Mouse (Mus musculus) CH12.LX (cell line): ENCODE measurements at regions not wholly inside any gene's neighbourhood (a gene's known extent, or its start where the extent isn't known, plus 50 kb on each side); places are given as distances from the start of the nearest gene placed in this dataset.

Source experiments
- DNase-seq: peaks from one replicate; pipeline ENCODE4 v3.0.0-alpha.2; 2013; ENCODE audit errors: extremely low read depth
- H3K27ac ChIP-seq: 2 replicates; pipeline ENCODE4 v1.5.1; 2012; ENCODE audit warnings: low read depth, mild to moderate bottlenecking, control low read depth, moderate library complexity; ENCODE audit not compliant: insufficient read depth
- H3K27me3 ChIP-seq: replicated peaks from 2 replicates; pipeline ENCODE3; 2012; ENCODE audit warnings: inconsistent platforms
- H3K36me3 ChIP-seq, 2 experiments: replicated peaks in 1 of 2; 2 replicates each; pipeline versions ENCODE3 to v1.6.1; 2012; ENCODE audit warnings: inconsistent platforms in 1 of 2, low read length in 1 of 2, mild to moderate bottlenecking in 1 of 2, mixed read lengths in 1 of 2, moderate library complexity in 1 of 2; ENCODE audit not compliant: control insufficient read depth in 1 of 2, insufficient read depth in 1 of 2
- H3K4me1 ChIP-seq, 2 experiments: 2 replicates each; pipeline ENCODE4 v1.6.1; 2012; ENCODE audit warnings: inconsistent platforms in 1 of 2, moderate library complexity in 1 of 2; ENCODE audit not compliant: insufficient read depth in 2 of 2, control insufficient read depth in 1 of 2
- H3K4me2 ChIP-seq: 2 replicates; pipeline ENCODE4 v1.6.1; 2012; ENCODE audit warnings: low read depth, mild to moderate bottlenecking, control low read depth; ENCODE audit not compliant: poor library complexity, insufficient read depth, severe bottlenecking
- H3K4me3 ChIP-seq, 3 experiments: fragments of 150-350 bp in 1 of 3; sonication (generic) in 1 of 3; replicated peaks in 1 of 3; 2 replicates each; pipeline versions ENCODE3 to v1.5.1; 2011 to 2012; ENCODE audit warnings: low read depth in 2 of 3, low read length in 2 of 3, mild to moderate bottlenecking in 2 of 3, moderate library complexity in 2 of 3, control low read depth in 1 of 3, improper control_type of control experiment in 1 of 3, inconsistent platforms in 1 of 3, mixed read lengths in 1 of 3; ENCODE audit not compliant: poor library complexity in 1 of 3
- H3K79me2 ChIP-seq: replicated peaks from 2 replicates; pipeline ENCODE4 v1.6.1; 2012; ENCODE audit warnings: mild to moderate bottlenecking, moderate library complexity; ENCODE audit not compliant: control insufficient read depth, poor library complexity, insufficient read depth, severe bottlenecking; ENCODE audit errors: extremely low read depth
- H3K9ac ChIP-seq: 2 replicates; pipeline ENCODE4 v1.6.1; 2012; ENCODE audit warnings: low read depth, mild to moderate bottlenecking, control low read depth, moderate library complexity; ENCODE audit not compliant: insufficient read depth
- H3K9me3 ChIP-seq: replicated peaks from 2 replicates; pipeline ENCODE3; 2012; ENCODE audit warnings: low read length, inconsistent platforms, mixed read lengths
- CHD1 ChIP-seq: IDR thresholded peaks from 2 replicates; pipeline ENCODE4 v1.6.1; 2012; ENCODE audit warnings: low read depth, low read length, improper control_type of control experiment, inconsistent platforms
- CHD2 ChIP-seq: IDR thresholded peaks from 2 replicates; pipeline ENCODE4 v1.6.1; 2011; ENCODE audit warnings: low read length, improper control_type of control experiment
- E2F4 ChIP-seq: IDR thresholded peaks from 2 replicates; pipeline ENCODE4 v1.6.1; 2011; ENCODE audit warnings: low read depth, low read length, improper control_type of control experiment; ENCODE audit not compliant: insufficient replicate concordance
- ELF1 ChIP-seq: IDR thresholded peaks from 2 replicates; pipeline ENCODE4 v1.6.1; 2014; ENCODE audit warnings: low read depth, mild to moderate bottlenecking, inconsistent platforms, low read length, improper control_type of control experiment
- EP300 ChIP-seq: IDR thresholded peaks from 2 replicates; pipeline ENCODE4 v1.6.1; 2011; ENCODE audit warnings: low read length, improper control_type of control experiment
- ETS1 ChIP-seq: conservative IDR thresholded peaks from 2 replicates; pipeline ENCODE4 v1.6.1; 2012; ENCODE audit warnings: low read depth, mild to moderate bottlenecking, inconsistent platforms, low read length, improper control_type of control experiment, moderate library complexity
- GABPA ChIP-seq: IDR thresholded peaks from 2 replicates; pipeline ENCODE4 v1.6.1; 2012; ENCODE audit warnings: low read depth, low read length, improper control_type of control experiment, inconsistent platforms; ENCODE audit not compliant: insufficient replicate concordance
- HCFC1 ChIP-seq: IDR thresholded peaks from 2 replicates; pipeline ENCODE4 v1.6.1; 2012; ENCODE audit warnings: low read depth, mild to moderate bottlenecking, inconsistent platforms, low read length, improper control_type of control experiment
- IRF4 ChIP-seq: IDR thresholded peaks from 2 replicates; pipeline ENCODE4 v1.6.1; 2014; ENCODE audit warnings: low read depth, mild to moderate bottlenecking, inconsistent platforms, low read length, improper control_type of control experiment
- KAT2A ChIP-seq: IDR thresholded peaks from 2 replicates; pipeline ENCODE4 v1.6.1; 2012; ENCODE audit warnings: low read length, improper control_type of control experiment, inconsistent platforms; ENCODE audit not compliant: insufficient replicate concordance
- MEF2A ChIP-seq: IDR thresholded peaks from 2 replicates; pipeline ENCODE4 v1.6.1; 2014; ENCODE audit warnings: low read depth, mild to moderate bottlenecking, inconsistent platforms, low read length, improper control_type of control experiment, borderline replicate concordance
- MXI1 ChIP-seq: IDR thresholded peaks from 2 replicates; pipeline ENCODE4 v1.6.1; 2011; ENCODE audit warnings: mild to moderate bottlenecking, low read depth, low read length, improper control_type of control experiment
- NELFE ChIP-seq: IDR thresholded peaks from 2 replicates; pipeline ENCODE4 v1.6.1; 2011; ENCODE audit warnings: low read depth, low read length, improper control_type of control experiment
- NRF1 ChIP-seq: IDR thresholded peaks from 2 replicates; pipeline ENCODE4 v1.6.1; 2014; ENCODE audit warnings: low read depth, mild to moderate bottlenecking, inconsistent platforms, low read length, improper control_type of control experiment, moderate library complexity
- RAD21 ChIP-seq: IDR thresholded peaks from 2 replicates; pipeline ENCODE4 v1.6.1; 2011; ENCODE audit warnings: low read depth, mild to moderate bottlenecking, low read length, improper control_type of control experiment, moderate library complexity
- RCOR1 ChIP-seq: conservative IDR thresholded peaks from 2 replicates; pipeline ENCODE4 v1.6.1; 2012; ENCODE audit warnings: low read depth, mild to moderate bottlenecking, inconsistent platforms, low read length, improper control_type of control experiment
- TBP ChIP-seq: conservative IDR thresholded peaks from 2 replicates; pipeline ENCODE4 v1.6.1; 2011; ENCODE audit warnings: low read depth, low read length, improper control_type of control experiment
- UBTF ChIP-seq: IDR thresholded peaks from 2 replicates; pipeline ENCODE4 v1.6.1; 2012; ENCODE audit warnings: low read depth, mild to moderate bottlenecking, inconsistent platforms, low read length, improper control_type of control experiment, moderate library complexity
- USF1 ChIP-seq: IDR thresholded peaks from 2 replicates; pipeline ENCODE4 v1.6.1; 2014; ENCODE audit warnings: low read depth, mild to moderate bottlenecking, inconsistent platforms, low read length, improper control_type of control experiment
- ZMIZ1 ChIP-seq: IDR thresholded peaks from 2 replicates; pipeline ENCODE4 v1.6.1; 2012; ENCODE audit warnings: low read depth, mild to moderate bottlenecking, inconsistent platforms, low read length, improper control_type of control experiment
- dilution Hi-C: fragments of 300-500 bp; cut with MboI; formaldehyde crosslinking; loops from 2 replicates; pipeline ENCODE4 v1.14.3; 2020; ENCODE audit warnings: low sequenced_read_pairs; ENCODE audit not compliant: extremely low pct_unique_long_range_greater_than_20kb, extremely low pct_ligation_motif_present
- in situ Hi-C: fragments of 300-500 bp; cut with MboI; formaldehyde crosslinking; loops from 3 replicates; pipeline ENCODE4 v1.14.3; 2019; ENCODE audit warnings: low sequenced_read_pairs, low pct_ligation_motif_present, low pct_unique_long_range_greater_than_20kb, mixed read lengths

GRCm38 (mm10) chr1:61151742-61152141, 174.0 kb downstream of the Icos start:
- in situ Hi-C loops = no loop called here
- dilution Hi-C loops = no loop called here
- no peaks in the 10 kb centered on the region for H3K79me2 ChIP-seq
- no peak overlapping the region for H3K4me3 ChIP-seq
- no peak overlapping the region for H3K27ac ChIP-seq
- H3K4me2 ChIP-seq = no peak overlapping the region
- H3K4me1 ChIP-seq = peaks cover 0 to 4% of the 10 kb centered on the region in 2 experiments; a peak in 1 of 4 replicates
- H3K36me3 ChIP-seq = no peaks in the 10 kb centered on the region
- TF ChIP-seq IRF4 = no peak
- no peak for TF ChIP-seq MEF2A
- TF ChIP-seq TBP = no peak
- TF ChIP-seq GABPA = no peak
- no peak for TF ChIP-seq ELF1
- no peak for TF ChIP-seq RAD21
- no peak for TF ChIP-seq KAT2A
- no peak for TF ChIP-seq CHD1
- no peak for TF ChIP-seq MXI1
- no peak for TF ChIP-seq CHD2
- TF ChIP-seq HCFC1 = no peak
- TF ChIP-seq EP300 = no peak
- no peak for TF ChIP-seq RCOR1
- TF ChIP-seq UBTF = no peak
- no peaks in the 10 kb centered on the region for H3K27me3 ChIP-seq
- no peaks in the 10 kb centered on the region for H3K9me3 ChIP-seq
- DNase-seq = no peak
- H3K9ac ChIP-seq = no peak overlapping the region

- no peak overlapping the region for H3K27ac ChIP-seq
- TF ChIP-seq CHD2 (no peak), IRF4 (no peak), MXI1 (no peak), GABPA (no peak), NRF1 (no peak), EP300 (no peak), ZMIZ1 (no peak), USF1 (no peak), NELFE (no peak), E2F4 (no peak), ETS1 (no peak), HCFC1 (no peak)
- no peaks in the 10 kb centered on the region for H3K9me3 ChIP-seq
- no peaks in the 10 kb centered on the region for H3K79me2 ChIP-seq
- in situ Hi-C loops (no loop called here), dilution Hi-C loops (no loop called here)
- no peak overlapping the region for H3K4me3 ChIP-seq
- H3K4me1 ChIP-seq = peaks cover 0 to under 1% of the 10 kb centered on the region in 2 experiments; a peak in 1 of 4 replicates
- no peak for DNase-seq
- no peaks in the 10 kb centered on the region for H3K27me3 ChIP-seq
- no peaks in the 10 kb centered on the region for H3K36me3 ChIP-seq
- H3K9ac ChIP-seq = no peak overlapping the region
- H3K4me2 ChIP-seq = no peak overlapping the region
Observed at GRCm38 (mm10) chr1:61152157-61152556, 174.4 kb downstream of the Icos start.
